Mouse (Mus musculus): ENCODE measurements around the gene Dolpp1.

- TF ChIP-seq MAX (IDR thresholded peaks at IDR 0.05), result no peak
- TF ChIP-seq CTCF (IDR thresholded peaks at IDR 0.05; ENCODE audit: control insufficient read depth, insufficient read depth, insufficient read length), result no peak
- TF ChIP-seq FOSL1 (IDR thresholded peaks at IDR 0.05; ENCODE audit: insufficient read depth, low read length, poor library complexity, severe bottlenecking), result no peak
- no peak for TF ChIP-seq USF1 (IDR thresholded peaks at IDR 0.05; ENCODE audit: low read depth)
- TF ChIP-seq CEBPB (IDR thresholded peaks at IDR 0.05; ENCODE audit: low read depth), result no peak
- no peak for TF ChIP-seq MYOD1 (IDR thresholded peaks at IDR 0.05; ENCODE audit: control insufficient read depth, insufficient read length, low read depth)
Measured at GRCm38 (mm10) chr2:30436809-30437208, 44.8 kb downstream of the Dolpp1 start.

All from C2C12 (cell line).